Mouse (Mus musculus) neural tube, embryonic 14.5 days (tissue): ENCODE measurements around the gene Magi2. TPM values are rescaled to one million over a fixed set of nuclear protein-coding genes. Genes with fewer than 3 reads are reported as not detected.

ENCODE experiments used
- ATAC-seq: fragments of 200-750 bp; cut with Nextera tagmentation; 2 replicates; pipeline ENCODE4 v1.8.0; 2017; ENCODE audit warnings: low read depth, mild to moderate bottlenecking, moderate TSS enrichment, moderate library complexity
- H3K27ac ChIP-seq: fragments of 300-500 bp; sonication (generic); 2 replicates; pipeline ENCODE4 v1.5.1; 2014; ENCODE audit warnings: low read depth, mild to moderate bottlenecking, control low read depth, low read length, moderate library complexity, mixed read lengths
- H3K27me3 ChIP-seq: fragments of 300-500 bp; sonication (generic); 2 replicates; pipeline ENCODE4 v1.6.1; 2014; ENCODE audit warnings: low read length; ENCODE audit not compliant: control insufficient read depth, insufficient read depth
- H3K36me3 ChIP-seq: fragments of 300-500 bp; sonication (generic); 2 replicates; pipeline ENCODE4 v1.6.1; 2014; ENCODE audit warnings: low read length, mixed read lengths; ENCODE audit not compliant: control insufficient read depth, insufficient read depth
- H3K4me1 ChIP-seq: fragments of 300-500 bp; sonication (generic); 2 replicates; pipeline ENCODE4 v1.6.1; 2014; ENCODE audit warnings: low read length; ENCODE audit not compliant: control insufficient read depth, insufficient read depth
- H3K4me2 ChIP-seq: fragments of 300-500 bp; sonication (generic); 2 replicates; pipeline ENCODE4 v1.6.1; 2014; ENCODE audit warnings: mild to moderate bottlenecking, low read depth, low read length, control low read depth
- H3K4me3 ChIP-seq: fragments of 300-500 bp; sonication (generic); 2 replicates; pipeline ENCODE4 v1.5.1; 2014; ENCODE audit warnings: low read depth, low read length, control low read depth, mixed read lengths
- H3K9ac ChIP-seq: fragments of 300-500 bp; sonication (generic); replicated peaks from 2 replicates; pipeline ENCODE4 v1.6.1; 2014; ENCODE audit warnings: low read depth, mild to moderate bottlenecking, control low read depth, low read length, mixed read lengths
- H3K9me3 ChIP-seq: fragments of 300-500 bp; sonication (generic); 2 replicates; pipeline ENCODE4 v1.6.1; 2016; ENCODE audit warnings: low read length; ENCODE audit not compliant: control insufficient read depth
- WGBS: fragments of 180-500 bp; shearing (Covaris S2); extraction: QIAGEN DNeasy Blood & Tissue Kit; methylation state at CpG from one replicate; pipeline ENCODE4 v1.1.7; 2014; 5-methylcytosine and 5-hydroxymethylcytosine counted together
- polyA plus RNA-seq: library from polyadenylated mRNA; unstranded; fragments of >200 nt; fragmentation: Nextera tagmentation; extraction: Ambion mirVana; gene quantifications from 2 replicates; pipeline ENCODE4 v1.2.1, GENCODE M21; 2014

Magi2 gene
- polyA plus RNA-seq, 1 experiment from 2014 or later: 50.2 TPM

GRCm38 (mm10) chr5:19981518-19981917 is 754.7 kb downstream of the Magi2 start:
- 73% methylated on average over 6 of the region's 6 CpGs for WGBS
- H3K27ac ChIP-seq: no peak overlapping the region

GRCm38 (mm10) chr5:19982031-19982430 is 755.2 kb downstream of the Magi2 start:
- H3K36me3 ChIP-seq: no peaks in the 10 kb centered on the region
- H3K4me1 ChIP-seq: 0 out of 2 replicates have a peak, but pooled peaks cover 5% of the 10 kb centered on the region
- H3K4me2 ChIP-seq: no peak overlapping the region
- no peak overlapping the region for H3K27ac ChIP-seq
- no peaks in the 10 kb centered on the region for H3K27me3 ChIP-seq
- no peaks in the 10 kb centered on the region for H3K9me3 ChIP-seq
- 22% methylated on average over 3 of the region's 3 CpGs for WGBS
- H3K9ac ChIP-seq: no peak overlapping the region
- H3K4me3 ChIP-seq: no peak overlapping the region
- ATAC-seq: peak; percentile 91

More at GRCm38 (mm10) chr5:19981518-19981917, 754.7 kb downstream of the Magi2 start:
- no peak overlapping the region for H3K4me3 ChIP-seq
- H3K4me2 ChIP-seq: no peak overlapping the region
- H3K4me1 ChIP-seq: 0 out of 2 replicates have a peak, but pooled peaks cover 5% of the 10 kb centered on the region
- no peaks in the 10 kb centered on the region for H3K27me3 ChIP-seq
- no peaks in the 10 kb centered on the region for H3K36me3 ChIP-seq
- H3K9me3 ChIP-seq: no peaks in the 10 kb centered on the region
- H3K9ac ChIP-seq: no peak overlapping the region
- 0 out of 2 replicates have a peak, but pooled peaks have one; percentile 32 for ATAC-seq

GRCm38 (mm10) chr5:19999486-19999885 is 772.6 kb downstream of the Magi2 start:
- Histone ChIP-seq H3K4me3 (no peak overlapping the region), H3K27ac (no peak overlapping the region), H3K4me2 (no peak overlapping the region), H3K9ac (no peak overlapping the region), H3K4me1 (no peaks in the 10 kb centered on the region), H3K9me3 (no peaks in the 10 kb centered on the region), H3K27me3 (no peaks in the 10 kb centered on the region), H3K36me3 (no peaks in the 10 kb centered on the region)
- WGBS: 83% methylated on average over 6 of the region's 6 CpGs
- ATAC-seq: no peak

GRCm38 (mm10) chr5:19999912-20000311 is 773.1 kb downstream of the Magi2 start:
- Histone ChIP-seq H3K9ac (no peak overlapping the region), H3K9me3 (no peaks in the 10 kb centered on the region), H3K36me3 (no peaks in the 10 kb centered on the region), H3K27ac (no peak overlapping the region), H3K4me1 (no peaks in the 10 kb centered on the region), H3K4me2 (no peak overlapping the region), H3K27me3 (no peaks in the 10 kb centered on the region), H3K4me3 (no peak overlapping the region)
- no peak for ATAC-seq
- WGBS: 94% methylated on average over 1 of the region's 1 CpGs

- 85% methylated on average over 2 of the region's 2 CpGs for WGBS
- no peak overlapping the region for H3K27ac ChIP-seq
- no peak for ATAC-seq
- H3K9me3 ChIP-seq: no peaks in the 10 kb centered on the region
- no peaks in the 10 kb centered on the region for H3K27me3 ChIP-seq
- H3K4me1 ChIP-seq: no peaks in the 10 kb centered on the region
- H3K36me3 ChIP-seq: no peaks in the 10 kb centered on the region
- H3K4me2 ChIP-seq: no peak overlapping the region
- no peak overlapping the region for H3K9ac ChIP-seq
- H3K4me3 ChIP-seq: no peak overlapping the region
Measured at GRCm38 (mm10) chr5:20006616-20007015, 779.8 kb downstream of the Magi2 start.

GRCm38 (mm10) chr5:20007246-20007645 is 780.4 kb downstream of the Magi2 start:
- Histone ChIP-seq H3K36me3 (no peaks in the 10 kb centered on the region), H3K4me2 (no peak overlapping the region), H3K4me1 (no peaks in the 10 kb centered on the region), H3K9ac (no peak overlapping the region), H3K9me3 (no peaks in the 10 kb centered on the region), H3K4me3 (no peak overlapping the region), H3K27me3 (no peaks in the 10 kb centered on the region), H3K27ac (no peak overlapping the region)
- 90% methylated on average over 8 of the region's 8 CpGs for WGBS
- no peak for ATAC-seq

- H3K27me3 ChIP-seq: no peaks in the 10 kb centered on the region
- no peak overlapping the region for H3K9ac ChIP-seq
- H3K36me3 ChIP-seq: no peaks in the 10 kb centered on the region
- H3K4me2 ChIP-seq: no peak overlapping the region
- H3K9me3 ChIP-seq: no peaks in the 10 kb centered on the region
- no peak overlapping the region for H3K27ac ChIP-seq
- ATAC-seq: no peak
- H3K4me1 ChIP-seq: no peaks in the 10 kb centered on the region
- 39% methylated on average over 7 of the region's 7 CpGs for WGBS
- no peak overlapping the region for H3K4me3 ChIP-seq
Measured at GRCm38 (mm10) chr5:20010210-20010609, 783.4 kb downstream of the Magi2 start.

GRCm38 (mm10) chr5:20018063-20018462 is 791.2 kb downstream of the Magi2 start:
- no peaks in the 10 kb centered on the region for H3K9me3 ChIP-seq
- WGBS: 67% methylated on average over 3 of the region's 3 CpGs
- H3K9ac ChIP-seq: no peak overlapping the region
- no peak overlapping the region for H3K4me3 ChIP-seq
- H3K27me3 ChIP-seq: no peaks in the 10 kb centered on the region
- H3K4me2 ChIP-seq: no peak overlapping the region
- no peaks in the 10 kb centered on the region for H3K36me3 ChIP-seq
- no peak overlapping the region for H3K27ac ChIP-seq
- no peak for ATAC-seq
- H3K4me1 ChIP-seq: no peaks in the 10 kb centered on the region

- no peak for ATAC-seq
- no peak overlapping the region for H3K4me2 ChIP-seq
- H3K27ac ChIP-seq: no peak overlapping the region
- H3K36me3 ChIP-seq: no peaks in the 10 kb centered on the region
- no peak overlapping the region for H3K9ac ChIP-seq
- 83% methylated on average over 3 of the region's 3 CpGs for WGBS
- H3K4me1 ChIP-seq: no peaks in the 10 kb centered on the region
- H3K27me3 ChIP-seq: no peaks in the 10 kb centered on the region
- H3K9me3 ChIP-seq: no peaks in the 10 kb centered on the region
- H3K4me3 ChIP-seq: no peak overlapping the region
Measured at GRCm38 (mm10) chr5:20046649-20047048, 819.8 kb downstream of the Magi2 start.
